Mouse (Mus musculus): Measurements from ENCODE around the gene Prpf4. TPM values are rescaled to one million over a fixed set of nuclear protein-coding genes. Genes with fewer than 3 reads are reported as not detected.

Prpf4 gene
- total RNA-seq, 1 experiment from 2014 or later, result 23.4 TPM

DNA sequence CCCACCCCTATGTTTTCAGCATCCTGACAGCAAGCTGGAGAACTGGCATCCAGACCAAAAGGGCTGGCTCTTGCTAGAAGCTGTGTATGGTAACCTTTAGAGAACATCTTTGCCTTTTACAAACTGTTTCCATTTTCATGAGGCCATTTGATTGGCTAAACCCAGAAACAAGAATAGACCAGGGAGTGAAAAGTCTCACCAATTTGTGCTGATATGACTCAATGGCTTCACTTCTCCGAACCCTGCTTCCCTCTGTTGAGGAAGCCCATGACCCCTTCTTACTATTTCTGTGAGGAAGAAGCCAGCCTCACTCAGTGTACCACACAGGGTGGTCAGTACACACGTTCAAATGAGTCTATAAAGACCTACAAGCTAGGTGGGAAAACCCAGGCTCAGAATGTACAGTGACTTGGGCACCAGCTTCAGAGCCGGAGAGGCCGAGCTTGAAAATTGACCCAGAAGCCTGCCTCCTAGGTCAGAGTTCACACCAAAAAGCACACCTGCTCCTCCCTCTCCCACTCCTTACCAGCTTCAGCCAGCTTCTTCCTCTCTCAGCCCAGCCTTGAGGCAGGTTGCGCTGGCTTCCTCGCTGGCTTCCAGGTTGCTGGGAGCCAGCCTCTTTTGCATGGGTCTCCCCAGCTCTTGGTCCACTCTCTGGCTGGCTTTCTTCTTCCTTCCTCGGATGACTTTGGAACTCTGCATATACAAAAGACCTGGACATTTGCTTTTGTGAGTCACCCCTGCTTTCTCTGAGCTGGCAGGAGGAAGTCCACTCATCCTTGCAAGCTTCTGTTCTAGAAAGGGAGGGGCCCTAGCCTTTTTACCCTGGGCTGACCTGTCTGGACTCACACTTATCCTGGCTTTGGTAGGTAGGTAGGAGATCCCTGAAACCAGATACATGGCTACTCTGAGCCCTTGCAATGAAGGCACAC, 25.6 kb downstream of the Prpf4 start:
- ATAC-seq (replicated peaks; ENCODE audit: low read depth, poor library complexity, severe bottlenecking), result no peak

DNA sequence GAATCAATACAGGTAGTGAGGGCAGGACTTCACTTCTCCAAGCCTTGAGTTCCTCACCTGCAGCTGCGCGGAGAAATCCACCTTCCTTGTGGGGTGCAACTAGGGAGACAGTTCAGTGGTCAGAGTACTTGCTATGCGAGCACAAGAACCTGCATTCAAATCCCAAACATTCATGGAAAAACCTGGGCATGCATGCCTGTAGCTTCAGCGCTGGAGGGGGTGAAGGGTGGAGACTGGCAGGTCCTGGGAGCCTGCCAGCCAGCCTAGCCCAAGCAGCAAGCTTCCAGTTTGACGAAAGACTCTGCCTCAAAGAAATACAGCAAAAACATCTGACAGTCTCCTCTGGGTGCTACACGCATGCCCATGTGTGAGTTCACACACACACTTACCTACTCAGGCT, 26.5 kb downstream of the Prpf4 start, which contains the start of gene Rnf183:
Gene Rnf183, minus strand, starts transcription at position 172 of the 400 bp plus-strand sequence.
- ATAC-seq (replicated peaks; ENCODE audit: low read depth, poor library complexity, severe bottlenecking), result no peak

DNA sequence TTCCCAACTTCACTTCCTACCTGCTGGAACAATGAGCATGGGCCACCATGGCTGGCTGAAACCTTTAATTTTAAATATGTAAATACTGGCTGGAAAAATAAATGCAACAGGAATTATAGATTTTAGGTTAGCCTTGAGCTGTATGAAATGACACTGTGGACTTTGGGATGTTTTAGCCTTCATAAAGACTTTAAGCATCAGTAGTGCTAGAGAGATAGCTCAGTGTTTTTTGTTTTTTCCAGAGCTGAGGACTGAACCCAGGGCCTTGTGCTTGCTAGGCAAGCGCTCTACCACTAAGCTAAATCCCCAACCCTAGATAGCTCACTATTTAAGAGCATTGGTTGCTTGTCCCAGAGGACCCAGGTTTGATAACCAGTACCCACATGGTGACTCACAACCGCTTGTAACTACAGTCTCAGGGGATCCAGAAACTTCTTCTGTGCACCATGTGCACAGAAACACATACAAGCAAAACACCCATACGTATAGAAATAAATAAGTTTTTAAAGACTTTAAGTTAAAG, 28.7 kb downstream of the Prpf4 start:
- no peak for ATAC-seq (replicated peaks; ENCODE audit: low read depth, poor library complexity, severe bottlenecking)

DNA sequence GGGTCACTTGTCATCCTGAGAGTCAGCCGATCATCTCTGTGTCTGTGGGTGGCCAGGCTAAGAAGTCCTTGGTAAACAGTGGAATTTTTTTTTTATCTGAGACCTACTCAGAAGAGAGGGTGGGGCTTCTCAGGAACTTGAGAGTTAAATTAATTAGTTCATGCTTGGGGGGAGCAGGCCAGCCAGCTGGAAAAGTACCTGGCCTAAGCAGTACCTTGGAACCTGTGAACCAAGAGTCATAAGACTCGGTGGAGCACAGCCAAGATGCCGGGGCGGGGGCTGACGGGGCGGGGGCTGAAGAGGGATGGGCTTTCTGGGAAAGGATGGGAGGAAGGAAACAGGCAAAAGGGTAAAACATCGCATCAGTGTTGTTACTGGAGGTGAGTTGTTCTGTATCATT, 29.3 kb downstream of the Prpf4 start:
- ATAC-seq (replicated peaks; ENCODE audit: low read depth, poor library complexity, severe bottlenecking), result no peak

DNA sequence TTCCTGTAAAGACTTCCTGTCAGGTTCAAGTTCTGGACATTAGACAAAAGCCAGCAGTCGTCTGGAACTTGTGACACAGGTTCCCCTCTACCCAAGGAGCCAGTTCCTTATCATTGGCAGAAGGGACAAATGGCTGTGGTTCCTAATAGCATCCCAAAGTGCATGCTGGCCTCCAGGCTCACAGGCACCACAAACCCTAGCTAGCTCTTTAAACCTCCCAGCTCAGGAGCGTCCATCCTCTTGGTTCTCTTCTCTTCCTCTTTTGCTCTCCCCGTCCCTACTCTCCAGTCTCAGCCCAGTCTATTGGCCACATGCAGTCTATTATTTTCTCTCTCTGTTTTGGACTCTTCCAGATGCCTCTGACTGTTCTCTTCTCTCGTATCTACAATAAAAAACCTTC, 31.2 kb downstream of the Prpf4 start:
- ATAC-seq (replicated peaks; ENCODE audit: low read depth, poor library complexity, severe bottlenecking), result peak; percentile 58

DNA sequence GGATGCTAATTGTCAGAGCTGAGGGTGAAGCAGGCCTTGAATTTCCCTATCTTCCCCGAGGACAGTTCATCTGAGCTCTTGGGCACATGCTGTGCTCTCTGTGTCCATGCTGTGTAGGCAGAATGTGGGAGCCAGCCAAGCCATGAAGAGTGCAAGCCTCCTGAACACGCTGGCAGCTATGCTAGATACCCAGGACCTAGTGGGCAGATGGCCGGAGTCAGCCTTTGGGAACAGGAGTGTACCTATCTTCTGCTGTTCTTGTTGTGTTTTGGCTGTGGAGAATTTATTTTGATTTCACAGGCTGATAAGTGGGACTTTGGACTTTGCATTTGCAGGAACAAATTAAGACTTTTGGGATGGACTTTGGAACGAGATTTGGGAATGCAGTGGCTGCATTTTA, 31.9 kb downstream of the Prpf4 start:
- ATAC-seq (replicated peaks; ENCODE audit: low read depth, poor library complexity, severe bottlenecking), result no peak

DNA sequence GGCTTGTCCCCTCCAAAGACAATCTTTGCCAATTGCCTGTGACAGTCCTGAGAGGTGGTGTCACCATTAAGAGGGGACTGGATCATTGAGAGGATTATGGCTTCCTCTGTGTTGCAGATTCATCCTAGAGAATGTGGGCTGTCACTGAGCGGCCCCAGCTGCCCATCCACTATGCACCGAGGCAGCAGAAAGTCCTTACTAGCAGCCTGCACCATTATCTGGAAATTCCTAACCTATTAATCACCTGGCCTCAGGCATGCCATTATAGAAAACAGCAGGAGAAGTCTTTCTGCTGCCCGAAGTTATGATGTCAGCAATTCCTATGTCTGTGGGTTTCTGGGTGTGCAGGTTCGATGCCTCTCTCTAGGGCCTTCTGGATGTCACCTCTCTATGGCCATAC, 32.4 kb downstream of the Prpf4 start:
- no peak for ATAC-seq (replicated peaks; ENCODE audit: low read depth, poor library complexity, severe bottlenecking)

DNA sequence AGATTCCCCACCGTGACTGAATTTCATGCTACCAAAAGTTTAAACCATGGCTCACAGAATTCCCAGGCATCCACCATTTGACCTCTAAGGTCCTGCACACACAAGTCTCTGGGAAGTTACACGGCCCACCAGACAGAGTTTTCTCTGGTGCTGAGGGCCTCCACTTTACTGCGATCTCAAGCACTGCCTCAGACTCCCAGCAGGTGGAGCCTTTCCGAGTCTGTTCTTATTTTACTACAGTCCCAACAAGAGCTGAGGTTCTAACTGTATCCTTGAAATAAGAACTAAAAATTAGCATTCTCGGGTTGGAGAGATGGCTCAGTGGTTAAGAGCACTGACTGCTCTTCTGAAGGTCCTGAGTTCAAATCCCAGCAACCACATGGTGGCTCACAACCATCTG, 46.4 kb downstream of the Prpf4 start:
- ATAC-seq (replicated peaks; ENCODE audit: low read depth, poor library complexity, severe bottlenecking), result peak; percentile 84

DNA sequence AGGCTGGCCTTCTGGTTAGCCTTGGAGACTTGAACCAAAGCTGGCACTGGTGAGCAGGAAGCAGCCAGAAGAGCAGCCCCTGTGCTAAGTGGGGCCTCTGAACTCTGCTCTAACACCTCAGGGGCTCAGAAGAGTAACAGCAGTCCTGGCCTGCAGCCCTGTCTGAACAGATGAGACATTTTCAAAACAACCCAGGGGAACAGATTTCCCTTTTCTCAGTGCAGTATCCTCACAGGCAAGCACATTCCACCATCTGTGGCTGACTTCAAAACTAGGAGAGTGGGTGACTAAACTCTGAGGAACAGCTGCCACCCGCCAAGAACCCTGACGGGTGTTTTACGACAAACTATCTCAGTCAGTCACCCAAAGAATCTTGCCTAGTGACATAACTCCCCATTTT, 50.5 kb downstream of the Prpf4 start:
- ATAC-seq (replicated peaks; ENCODE audit: low read depth, poor library complexity, severe bottlenecking), result no peak

DNA sequence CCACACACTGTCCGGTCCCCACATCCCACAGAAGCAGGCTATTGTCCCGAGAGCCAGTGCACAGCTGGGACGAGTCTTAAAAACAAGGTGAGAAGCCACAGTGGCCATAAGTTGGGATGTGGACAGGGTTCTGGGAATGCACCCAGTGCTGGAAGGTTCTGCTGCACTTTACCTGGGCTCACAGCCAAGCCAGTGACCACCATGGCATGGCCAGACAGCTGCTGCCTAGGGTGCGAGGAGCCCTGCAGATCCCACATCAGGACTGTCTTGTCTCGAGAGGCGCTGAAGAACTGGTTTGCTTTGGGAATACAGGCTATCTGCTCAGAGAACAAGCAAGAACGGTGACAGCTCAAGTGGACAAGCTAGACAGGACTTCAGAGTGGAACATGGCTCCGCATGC, 51.8 kb downstream of the Prpf4 start:
- no peak for ATAC-seq (replicated peaks; ENCODE audit: low read depth, poor library complexity, severe bottlenecking)

DNA sequence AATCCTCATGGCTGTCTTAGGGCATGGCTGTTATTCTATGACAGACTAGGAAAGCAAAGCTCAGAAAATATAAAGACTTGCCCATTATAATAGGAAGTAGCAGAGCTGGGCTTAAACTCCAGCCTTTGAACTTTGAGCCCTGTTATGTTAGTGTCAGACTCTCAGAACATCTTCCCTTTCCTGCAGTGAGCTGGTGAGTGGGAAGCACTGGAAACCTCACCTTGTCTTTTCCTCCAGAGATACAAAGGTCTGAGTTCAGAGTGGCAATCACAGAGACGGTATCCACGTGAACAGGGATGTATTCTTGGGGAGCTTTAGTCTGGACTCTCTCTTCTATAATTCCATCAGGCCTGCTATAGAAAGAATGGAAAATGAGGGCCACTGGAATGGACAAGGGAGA, 54.5 kb downstream of the Prpf4 start:
- ATAC-seq (replicated peaks; ENCODE audit: low read depth, poor library complexity, severe bottlenecking), result no peak

DNA sequence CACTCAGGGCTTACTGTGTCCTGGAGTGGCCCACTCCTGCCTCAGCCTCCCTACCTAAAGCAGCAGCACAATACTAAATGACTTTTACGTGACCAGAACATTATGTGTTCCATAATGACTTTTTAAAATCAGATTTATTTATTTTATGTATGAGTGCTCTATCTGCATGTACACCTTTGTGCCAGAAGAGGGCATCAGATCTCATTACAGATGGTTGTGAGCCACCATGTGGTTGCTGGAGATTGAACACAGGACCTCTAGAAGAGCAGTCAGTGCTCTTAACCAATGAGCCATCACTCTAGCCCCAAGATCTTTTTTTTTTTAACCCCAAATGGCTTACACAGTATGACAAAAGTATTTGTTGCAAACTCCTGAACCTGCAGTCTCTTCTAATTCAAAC, 59.6 kb downstream of the Prpf4 start:
- ATAC-seq (replicated peaks; ENCODE audit: low read depth, poor library complexity, severe bottlenecking), result no peak

DNA sequence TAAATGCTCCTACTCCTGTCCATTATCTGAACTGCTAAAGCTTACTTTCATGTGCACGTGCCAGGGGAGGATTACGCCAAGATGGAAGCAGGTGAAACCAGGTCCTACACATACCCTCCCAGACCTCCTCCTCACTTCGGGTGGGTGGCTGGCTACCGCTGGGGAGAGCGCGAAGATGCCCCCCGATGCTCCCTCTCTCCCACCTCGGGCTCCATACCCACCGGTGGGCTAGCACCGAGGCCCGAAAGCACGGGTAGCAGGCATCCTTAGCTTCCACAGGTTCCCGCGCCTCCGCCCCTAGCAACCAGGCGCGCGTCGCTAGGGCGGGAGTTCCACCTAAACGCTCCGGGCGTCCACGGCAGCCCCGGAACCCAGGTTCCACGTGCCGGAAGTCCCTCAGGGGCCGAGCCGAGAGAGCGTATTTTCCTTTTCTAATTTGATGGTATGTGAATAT, 62.0 kb downstream of the Prpf4 start, which contains the start of gene Wdr31:
Gene Wdr31, minus strand, starts transcription at position 299 of the 454 bp plus-strand sequence.
- peak; percentile 99 for ATAC-seq (replicated peaks; ENCODE audit: low read depth, poor library complexity, severe bottlenecking)

DNA sequence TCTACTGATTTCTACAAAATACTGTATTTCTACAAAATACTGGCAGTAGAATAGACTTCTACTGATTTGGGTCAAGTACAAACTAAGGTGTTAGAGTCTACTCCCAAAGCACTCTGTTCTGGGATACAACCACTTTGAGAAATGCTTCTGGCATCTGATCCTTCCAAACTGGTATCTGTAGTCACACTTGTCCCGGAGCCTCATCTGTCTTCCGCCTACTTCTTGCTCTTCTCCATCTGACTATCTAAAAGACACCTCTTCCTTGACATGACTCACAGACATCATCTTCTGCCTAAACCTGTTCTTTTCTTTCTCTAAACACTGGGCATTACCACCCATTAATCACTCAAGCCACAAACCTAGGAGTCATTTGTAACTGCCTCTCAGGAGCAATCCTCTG, 63.5 kb downstream of the Prpf4 start:
- ATAC-seq (replicated peaks; ENCODE audit: low read depth, poor library complexity, severe bottlenecking), result no peak

DNA sequence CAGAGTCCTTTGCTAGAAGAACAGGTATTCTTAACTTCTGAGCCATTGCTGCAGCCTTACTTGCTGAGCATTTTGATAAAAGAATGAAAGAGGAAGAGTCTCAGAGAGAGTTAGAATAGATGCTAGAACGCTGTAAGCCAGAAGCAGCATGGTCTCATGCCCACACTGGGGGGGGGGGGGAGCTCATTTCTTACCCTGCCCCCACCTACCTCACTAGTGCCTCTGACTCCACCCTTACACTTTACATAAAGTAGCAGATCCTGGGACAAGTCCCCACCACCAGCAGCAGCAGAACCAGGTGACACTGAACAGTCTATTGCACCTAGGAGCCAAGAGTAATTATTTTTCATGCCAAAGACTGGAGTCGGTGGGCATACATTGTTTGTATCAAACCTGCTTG, 66.5 kb downstream of the Prpf4 start:
- no peak for ATAC-seq (replicated peaks; ENCODE audit: low read depth, poor library complexity, severe bottlenecking)

DNA sequence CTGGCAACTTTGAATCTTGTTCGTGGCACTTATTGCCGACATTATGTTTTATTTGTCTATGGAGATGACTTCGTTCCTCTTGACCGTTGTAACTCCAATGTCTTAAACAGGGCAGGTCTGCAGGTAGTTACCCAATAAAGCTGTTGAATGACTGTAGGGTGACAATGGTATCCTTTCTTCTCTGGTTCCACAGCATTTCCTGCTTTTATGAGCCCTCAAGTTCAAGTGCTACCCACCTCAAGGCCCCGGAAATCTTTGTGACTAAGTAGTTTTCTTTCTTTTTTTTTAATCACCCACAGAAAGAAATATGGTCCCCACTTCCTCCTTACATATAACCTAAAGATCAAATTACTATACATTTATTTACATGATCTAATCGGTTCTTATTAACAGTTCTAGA, 67.2 kb downstream of the Prpf4 start:
- ATAC-seq (replicated peaks; ENCODE audit: low read depth, poor library complexity, severe bottlenecking), result no peak

Other genes with a start within 250 kb of the Prpf4 start
- gene Zfp37, start 177.8 kb upstream of the Prpf4 start, total RNA-seq (2017), result not detected in 2 replicates
- 4.9 and 6.8 TPM in 2 replicates for gene Slc31a2, start 146.2 kb upstream of the Prpf4 start, total RNA-seq (2017)
- 55.6 and 60.2 TPM in 2 replicates for gene Fkbp15, start 48.2 kb upstream of the Prpf4 start, total RNA-seq (2017)
- 12.5 and 17.6 TPM in 2 replicates for gene Slc31a1, start 48.1 kb upstream of the Prpf4 start, total RNA-seq (2017)
- gene Cdc26, start 155 bp upstream of the Prpf4 start, total RNA-seq (2017), result 126 and 145 TPM in 2 replicates
- not detected in 2 replicates for gene Rnf183, start 26.5 kb downstream of the Prpf4 start, total RNA-seq (2017)
- 0.39 and 0.82 TPM in 2 replicates for gene Wdr31, start 62.1 kb downstream of the Prpf4 start, total RNA-seq (2017)
- 0.27 TPM in 1 of 2 replicates, not detected in the other for gene Bspry, start 71.3 kb downstream of the Prpf4 start, total RNA-seq (2017)
- 4.3 TPM in 1 of 2 replicates, not detected in the other for gene Hdhd3, start 94.7 kb downstream of the Prpf4 start, total RNA-seq (2017)
- 38.6 and 54.8 TPM in 2 replicates for gene Alad, start 111.1 kb downstream of the Prpf4 start, total RNA-seq (2017)
- gene Pole3, start 116.3 kb downstream of the Prpf4 start, total RNA-seq (2017), result 84.0 and 97.3 TPM in 2 replicates
- 0.41 TPM in 1 of 2 replicates, not detected in the other for gene 4933430I17Rik, start 116.6 kb downstream of the Prpf4 start, total RNA-seq (2017)
- gene Rgs3, start 151.1 kb downstream of the Prpf4 start, total RNA-seq (2017), result 6.2 and 8.2 TPM in 2 replicates

All from common myeloid progenitor, adult 5-6 weeks (primary cell).